Mouse (Mus musculus): ENCODE data around the gene Specc1. TPM values are rescaled to one million over a fixed set of nuclear protein-coding genes. Genes with fewer than 3 reads are reported as not detected.

Specc1 gene
- polyA plus RNA-seq, 1 experiment from 2014 or later, result 11.5 TPM

GRCm38 (mm10) chr11:62118561-62118960, 162.0 kb downstream of the Specc1 start:
- H3K4me2 ChIP-seq (replicated peaks), result no peak overlapping the region
- H3K4me3 ChIP-seq (replicated peaks; ENCODE audit: low read length), result no peak overlapping the region
- no peak for ATAC-seq (ENCODE audit: low FRiP score)
- no peaks in the 10 kb centered on the region for H3K27me3 ChIP-seq (ENCODE audit: control insufficient read depth, insufficient read depth, low read length)
- DNase-seq (ENCODE audit: low spot score), result no peak
- 91% methylated on average over 9 of the region's 9 CpGs for WGBS
- H3K27ac ChIP-seq, result no peak overlapping the region
- no peaks in the 10 kb centered on the region for H3K4me1 ChIP-seq (replicated peaks; ENCODE audit: control insufficient read depth, insufficient read depth, low read length)
- H3K36me3 ChIP-seq (replicated peaks; ENCODE audit: control insufficient read depth, insufficient read depth), result no peaks in the 10 kb centered on the region
- no peaks in the 10 kb centered on the region for H3K9me3 ChIP-seq (ENCODE audit: control insufficient read depth, low read length)
- no peak overlapping the region for H3K9ac ChIP-seq

GRCm38 (mm10) chr11:62119871-62120270, 163.3 kb downstream of the Specc1 start:
- ATAC-seq (ENCODE audit: low FRiP score), result no peak
- H3K27me3 ChIP-seq (ENCODE audit: control insufficient read depth, insufficient read depth, low read length), result no peaks in the 10 kb centered on the region
- H3K9ac ChIP-seq, result no peak overlapping the region
- no peak for DNase-seq (ENCODE audit: low spot score)
- H3K4me2 ChIP-seq (replicated peaks), result no peak overlapping the region
- H3K9me3 ChIP-seq (ENCODE audit: control insufficient read depth, low read length), result no peaks in the 10 kb centered on the region
- no peak overlapping the region for H3K27ac ChIP-seq
- no peaks in the 10 kb centered on the region for H3K4me1 ChIP-seq (replicated peaks; ENCODE audit: control insufficient read depth, insufficient read depth, low read length)
- WGBS, result 68% methylated on average over 3 of the region's 3 CpGs
- H3K36me3 ChIP-seq (replicated peaks; ENCODE audit: control insufficient read depth, insufficient read depth), result no peaks in the 10 kb centered on the region
- H3K4me3 ChIP-seq (replicated peaks; ENCODE audit: low read length), result no peak overlapping the region

- no peak for DNase-seq (ENCODE audit: low spot score)
- Histone ChIP-seq H3K27ac (no peak overlapping the region), H3K36me3 (replicated peaks; ENCODE audit: control insufficient read depth, insufficient read depth) (no peaks in the 10 kb centered on the region), H3K27me3 (ENCODE audit: control insufficient read depth, insufficient read depth, low read length) (no peaks in the 10 kb centered on the region), H3K9ac (no peak overlapping the region), H3K4me1 (replicated peaks; ENCODE audit: control insufficient read depth, insufficient read depth, low read length) (no peaks in the 10 kb centered on the region), H3K4me2 (replicated peaks) (no peak overlapping the region), H3K4me3 (replicated peaks; ENCODE audit: low read length) (no peak overlapping the region), H3K9me3 (ENCODE audit: control insufficient read depth, low read length) (no peaks in the 10 kb centered on the region)
- ATAC-seq (ENCODE audit: low FRiP score), result no peak
- 84% methylated on average over 5 of the region's 5 CpGs for WGBS
These were observed 164.8 kb downstream of the Specc1 start for GRCm38 (mm10) chr11:62121365-62121764.

GRCm38 (mm10) chr11:62127692-62128091, 171.1 kb downstream of the Specc1 start:
- DNase-seq (ENCODE audit: low spot score), result peak; percentile 97
- no peak for ATAC-seq (ENCODE audit: low FRiP score)

GRCm38 (mm10) chr11:62128197-62128596, 171.6 kb downstream of the Specc1 start:
- no peak overlapping the region for H3K27ac ChIP-seq
- no peak overlapping the region for H3K4me3 ChIP-seq (replicated peaks; ENCODE audit: low read length)
- no peaks in the 10 kb centered on the region for H3K27me3 ChIP-seq (ENCODE audit: control insufficient read depth, insufficient read depth, low read length)
- peaks cover 8% of the 10 kb centered on the region; the same call in 1 of the 2 replicates for H3K36me3 ChIP-seq (replicated peaks; ENCODE audit: control insufficient read depth, insufficient read depth)
- no peaks in the 10 kb centered on the region for H3K9me3 ChIP-seq (ENCODE audit: control insufficient read depth, low read length)
- DNase-seq (ENCODE audit: low spot score) (no peak), ATAC-seq (ENCODE audit: low FRiP score) (no peak)
- H3K4me2 ChIP-seq (replicated peaks), result no peak overlapping the region
- H3K4me1 ChIP-seq (replicated peaks; ENCODE audit: control insufficient read depth, insufficient read depth, low read length), result no peaks in the 10 kb centered on the region; the same call in 1 of the 2 replicates
- no peak overlapping the region for H3K9ac ChIP-seq
- WGBS, result 75% methylated on average over 8 of the region's 8 CpGs

More at GRCm38 (mm10) chr11:62127692-62128091, 171.1 kb downstream of the Specc1 start:
- H3K36me3 ChIP-seq (replicated peaks; ENCODE audit: control insufficient read depth, insufficient read depth), result peaks cover 4% of the 10 kb centered on the region; the same call in 1 of the 2 replicates
- H3K9me3 ChIP-seq (ENCODE audit: control insufficient read depth, low read length), result no peaks in the 10 kb centered on the region
- H3K4me1 ChIP-seq (replicated peaks; ENCODE audit: control insufficient read depth, insufficient read depth, low read length), result no peaks in the 10 kb centered on the region; the same call in 1 of the 2 replicates
- no peak overlapping the region for H3K4me3 ChIP-seq (replicated peaks; ENCODE audit: low read length)
- H3K27ac ChIP-seq, result no peak overlapping the region
- 34% methylated on average over 3 of the region's 3 CpGs for WGBS
- H3K27me3 ChIP-seq (ENCODE audit: control insufficient read depth, insufficient read depth, low read length), result no peaks in the 10 kb centered on the region
- no peak overlapping the region for H3K9ac ChIP-seq
- no peak overlapping the region for H3K4me2 ChIP-seq (replicated peaks)

GRCm38 (mm10) chr11:62130191-62130590, 173.6 kb downstream of the Specc1 start:
- no peak overlapping the region for H3K9ac ChIP-seq
- no peaks in the 10 kb centered on the region for H3K27me3 ChIP-seq (ENCODE audit: control insufficient read depth, insufficient read depth, low read length)
- no peaks in the 10 kb centered on the region; the same call in 1 of the 2 replicates for H3K4me1 ChIP-seq (replicated peaks; ENCODE audit: control insufficient read depth, insufficient read depth, low read length)
- H3K36me3 ChIP-seq (replicated peaks; ENCODE audit: control insufficient read depth, insufficient read depth), result peaks cover 8% of the 10 kb centered on the region; the same call in 1 of the 2 replicates
- DNase-seq (ENCODE audit: low spot score), result no peak
- WGBS, result 7% methylated on average over 3 of the region's 3 CpGs
- H3K4me3 ChIP-seq (replicated peaks; ENCODE audit: low read length), result no peak overlapping the region
- no peak overlapping the region for H3K27ac ChIP-seq
- no peak overlapping the region for H3K4me2 ChIP-seq (replicated peaks)
- ATAC-seq (ENCODE audit: low FRiP score), result no peak
- H3K9me3 ChIP-seq (ENCODE audit: control insufficient read depth, low read length), result no peaks in the 10 kb centered on the region

- 15% methylated on average over 2 of the region's 2 CpGs for WGBS
These were observed 174.2 kb downstream of the Specc1 start for GRCm38 (mm10) chr11:62130685-62131295.

GRCm38 (mm10) chr11:62131601-62132000, 175.0 kb downstream of the Specc1 start:
- 88% methylated on average over 4 of the region's 4 CpGs for WGBS
- Histone ChIP-seq H3K27me3 (ENCODE audit: control insufficient read depth, insufficient read depth, low read length) (no peaks in the 10 kb centered on the region), H3K4me3 (replicated peaks; ENCODE audit: low read length) (no peak overlapping the region), H3K4me1 (replicated peaks; ENCODE audit: control insufficient read depth, insufficient read depth, low read length) (no peaks in the 10 kb centered on the region; the same call in 1 of the 2 replicates), H3K9ac (no peak overlapping the region), H3K4me2 (replicated peaks) (no peak overlapping the region), H3K36me3 (replicated peaks; ENCODE audit: control insufficient read depth, insufficient read depth) (peaks cover 8% of the 10 kb centered on the region; the same call in 1 of the 2 replicates), H3K27ac (no peak overlapping the region), H3K9me3 (ENCODE audit: control insufficient read depth, low read length) (no peaks in the 10 kb centered on the region)
- ATAC-seq (ENCODE audit: low FRiP score) (no peak), DNase-seq (ENCODE audit: low spot score) (no peak)

More at GRCm38 (mm10) chr11:62130685-62131295, 174.2 kb downstream of the Specc1 start:
- H3K4me2 ChIP-seq (replicated peaks), result no peak overlapping the region
- H3K27ac ChIP-seq, result no peak overlapping the region
- no peak overlapping the region for H3K9ac ChIP-seq
- no peak overlapping the region for H3K4me3 ChIP-seq (replicated peaks; ENCODE audit: low read length)
- no peaks in the 10 kb centered on the region; the same call in 1 of the 2 replicates for H3K4me1 ChIP-seq (replicated peaks; ENCODE audit: control insufficient read depth, insufficient read depth, low read length)
- no peak for ATAC-seq (ENCODE audit: low FRiP score)
- H3K27me3 ChIP-seq (ENCODE audit: control insufficient read depth, insufficient read depth, low read length), result no peaks in the 10 kb centered on the region
- H3K36me3 ChIP-seq (replicated peaks; ENCODE audit: control insufficient read depth, insufficient read depth), result peaks cover 8% of the 10 kb centered on the region; the same call in 1 of the 2 replicates
- DNase-seq (ENCODE audit: low spot score), result no peak
- no peaks in the 10 kb centered on the region for H3K9me3 ChIP-seq (ENCODE audit: control insufficient read depth, low read length)

GRCm38 (mm10) chr11:62134191-62134590, 177.6 kb downstream of the Specc1 start:
- Histone ChIP-seq H3K4me3 (replicated peaks; ENCODE audit: low read length) (no peak overlapping the region), H3K27ac (no peak overlapping the region), H3K27me3 (ENCODE audit: control insufficient read depth, insufficient read depth, low read length) (no peaks in the 10 kb centered on the region), H3K4me2 (replicated peaks) (no peak overlapping the region), H3K9me3 (ENCODE audit: control insufficient read depth, low read length) (no peaks in the 10 kb centered on the region), H3K4me1 (replicated peaks; ENCODE audit: control insufficient read depth, insufficient read depth, low read length) (no peaks in the 10 kb centered on the region; the same call in 1 of the 2 replicates), H3K9ac (no peak overlapping the region), H3K36me3 (replicated peaks; ENCODE audit: control insufficient read depth, insufficient read depth) (peaks cover 8% of the 10 kb centered on the region; the same call in 1 of the 2 replicates)
- 88% methylated on average over 2 of the region's 2 CpGs for WGBS
- DNase-seq (ENCODE audit: low spot score) (no peak), ATAC-seq (ENCODE audit: low FRiP score) (no peak)
